Mouse (Mus musculus) testis, adult 10 weeks (tissue): ENCODE measurements around the gene Ttc30a2. TPM values are rescaled to one million over a fixed set of nuclear protein-coding genes. Genes with fewer than 3 reads are reported as not detected.

Source experiments
- polyA plus RNA-seq: library from polyadenylated mRNA; stranded (reverse); fragments of 350-450 nt; fragmentation: Illumina TruSeq; extraction: RNeasy Lipid Tissue Mini Kit (QIAGEN cat#74804); gene quantifications from one replicate; pipeline ENCODE4 v1.2.3, GENCODE M21; 2014; ENCODE audit warnings: low read depth, low replicate concordance

The Ttc30a2 gene
- 259 TPM for polyA plus RNA-seq

DNA sequence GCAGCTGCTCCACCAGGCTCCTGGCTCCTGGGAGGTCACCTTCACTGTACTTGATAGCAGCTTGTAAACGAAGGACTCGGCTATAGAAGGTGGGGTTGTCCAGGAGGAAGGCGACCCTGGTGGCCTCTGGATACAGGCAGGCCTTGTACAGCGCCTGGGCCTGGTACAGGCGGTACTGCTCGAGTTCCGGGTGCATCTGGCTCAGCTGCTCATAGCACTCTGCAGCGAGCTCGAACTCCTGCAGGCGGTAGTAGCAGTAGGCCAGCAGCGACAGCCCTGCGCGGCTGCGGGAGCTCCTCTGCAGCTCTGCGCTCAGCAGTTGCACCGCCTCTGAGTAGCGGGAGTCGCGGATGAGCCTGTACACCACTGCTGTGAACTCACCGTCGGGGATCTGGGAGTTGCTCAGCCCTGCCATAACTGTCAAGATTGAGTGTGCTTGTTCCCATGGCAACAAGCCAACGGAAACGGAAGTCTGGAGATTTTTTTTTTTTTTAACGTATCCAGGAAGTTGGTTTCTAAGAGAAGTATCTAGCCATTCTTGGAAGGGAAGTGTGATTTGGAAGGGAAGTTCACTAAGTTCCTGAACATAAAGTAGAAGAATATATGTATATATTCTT, at the start of gene Ttc30a2:
TSS of gene Ttc30a2 (minus strand) at position 419 of the 617 bp plus-strand sequence.

DNA sequence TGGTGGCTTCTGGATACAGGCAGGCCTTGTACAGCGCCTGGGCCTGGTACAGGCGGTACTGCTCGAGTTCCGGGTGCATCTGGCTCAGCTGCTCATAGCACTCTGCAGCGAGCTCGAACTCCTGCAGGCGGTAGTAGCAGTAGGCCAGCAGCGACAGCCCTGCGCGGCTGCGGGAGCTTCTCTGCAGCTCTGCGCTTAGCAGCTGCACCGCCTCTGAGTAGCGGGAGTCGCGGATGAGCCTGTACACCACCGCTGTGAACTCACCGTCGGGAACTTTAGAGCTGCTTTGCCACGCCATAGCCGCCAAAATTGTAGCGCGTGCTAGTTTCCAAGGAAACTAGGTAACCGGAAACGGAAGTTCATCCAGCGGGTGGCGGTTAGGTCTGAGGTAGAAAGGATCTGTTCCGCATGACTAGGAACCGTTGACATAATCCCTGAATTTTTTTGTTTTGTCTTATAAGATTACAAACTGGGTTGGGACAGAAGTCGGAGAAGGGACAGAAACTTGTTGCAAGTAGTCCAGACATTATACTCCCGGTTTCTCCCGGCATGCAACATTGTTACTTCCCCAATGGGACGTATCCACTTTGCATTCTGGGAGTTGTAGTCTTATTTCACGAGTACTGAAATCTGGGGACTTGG, 3.6 kb upstream of the Ttc30a2 start, which contains the start of gene Ttc30a1:
TSS of gene Ttc30a1 (minus strand) at position 528 of the 642 bp plus-strand sequence.

GRCm38 (mm10) chr2:75938117-75939063, 39.6 kb downstream of the Ttc30a2 start, which contains the start of gene Ttc30b:
Ttc30b (minus strand) TSS chr2:75938585.

Other genes with a start within 250 kb of the Ttc30a2 start
- gene Agps, start 146.0 kb downstream of the Ttc30a2 start, polyA plus RNA-seq, result 22.4 TPM
- 14.5 TPM for gene Ttc30b, start 39.6 kb downstream of the Ttc30a2 start, polyA plus RNA-seq
- 40.6 TPM for gene Ttc30a1, start 3.8 kb upstream of the Ttc30a2 start, polyA plus RNA-seq